Mouse (Mus musculus) G1E (cell line): ENCODE results near the gene Fry.

Experiments used
- CTCF ChIP-seq: IDR thresholded peaks from 2 replicates; pipeline ENCODE4 v1.5.1; 2012; ENCODE audit warnings: low read depth, low read length, inconsistent platforms, mixed read lengths
- GATA1 ChIP-seq: IDR thresholded peaks from 2 replicates; pipeline ENCODE4 v1.6.1; 2012; ENCODE audit warnings: borderline replicate concordance, low read length, inconsistent platforms, mixed read lengths
- GATA2 ChIP-seq: IDR thresholded peaks from 2 replicates; pipeline ENCODE4 v1.6.1; 2012; ENCODE audit warnings: low read depth, low read length, inconsistent platforms, borderline replicate concordance
- POLR2AphosphoS5 ChIP-seq: IDR thresholded peaks from 2 replicates; pipeline ENCODE4 v1.6.1; 2012; ENCODE audit warnings: low read depth, low read length, inconsistent platforms; ENCODE audit not compliant: insufficient replicate concordance
- TAL1 ChIP-seq: conservative IDR thresholded peaks from 2 replicates; pipeline ENCODE4 v1.6.1; 2012; ENCODE audit warnings: low read depth, low read length, inconsistent platforms, mixed read lengths

- TF ChIP-seq CTCF: no peak
- TF ChIP-seq POLR2AphosphoS5: no peak
- TF ChIP-seq GATA1: no peak
- TF ChIP-seq GATA2: no peak
- no peak for TF ChIP-seq TAL1
Observed at GRCm38 (mm10) chr5:150345946-150346345, 227.5 kb downstream of the Fry start.
